Mouse (Mus musculus): ENCODE measurements at regions not wholly inside any gene's neighbourhood (a gene's known extent, or its start where the extent isn't known, plus 50 kb on each side); places are given as distances from the start of the nearest gene placed in this dataset.
"Not testable (repeated sequence)": the region's sequence is repeated elsewhere in the genome, so short reads cannot be mapped to it uniquely, and the experiment has no call there.

- TF ChIP-seq CTCF (conservative IDR thresholded peaks at IDR 0.05; ENCODE audit: low read length); NANOG (IDR thresholded peaks at IDR 0.05; ENCODE audit: borderline replicate concordance, low read length); POU5F1 (IDR thresholded peaks at IDR 0.05; ENCODE audit: borderline replicate concordance, low read length): not testable (repeated sequence)
These were observed 62.7 kb upstream of the Dynlt1c start for GRCm38 (mm10) chr17:6538723-6539122.
